Mouse (Mus musculus) embryonic facial prominence, embryonic 15.5 days (tissue): Measurements from ENCODE around the gene Slc22a3. TPM values are rescaled to one million over a fixed set of nuclear protein-coding genes. Genes with fewer than 3 reads are reported as not detected.

Source experiments
- ATAC-seq: fragments of 200-750 bp; cut with Nextera tagmentation; 2 replicates; pipeline ENCODE4 v1.8.0; 2017; ENCODE audit warnings: low read depth, moderate TSS enrichment; ENCODE audit not compliant: insufficient number of reproducible peaks, low FRiP score, low TSS enrichment
- H3K27ac ChIP-seq: fragments of 300-500 bp; sonication (generic); replicated peaks from 2 replicates; pipeline ENCODE4 v1.5.1; 2015; ENCODE audit warnings: mild to moderate bottlenecking, inconsistent platforms
- H3K27me3 ChIP-seq: fragments of 300-500 bp; sonication (generic); 2 replicates; pipeline ENCODE4 v1.6.1; 2015; ENCODE audit warnings: inconsistent platforms
- H3K36me3 ChIP-seq: fragments of 300-500 bp; sonication (generic); 2 replicates; pipeline ENCODE4 v1.6.1; 2015; ENCODE audit warnings: mild to moderate bottlenecking, inconsistent platforms
- H3K4me1 ChIP-seq: fragments of 300-500 bp; sonication (generic); 2 replicates; pipeline ENCODE4 v1.6.1; 2015; ENCODE audit warnings: inconsistent platforms
- H3K4me2 ChIP-seq: fragments of 300-500 bp; sonication (generic); replicated peaks from 2 replicates; pipeline ENCODE4 v1.6.1; 2015; ENCODE audit warnings: mild to moderate bottlenecking, inconsistent platforms
- H3K4me3 ChIP-seq: fragments of 300-500 bp; sonication (generic); replicated peaks from 2 replicates; pipeline ENCODE4 v1.5.1; 2015; ENCODE audit warnings: mild to moderate bottlenecking, inconsistent platforms
- H3K9ac ChIP-seq: fragments of 300-500 bp; sonication (generic); 2 replicates; pipeline ENCODE4 v1.6.1; 2015; ENCODE audit warnings: inconsistent platforms
- H3K9me3 ChIP-seq: fragments of 300-500 bp; sonication (generic); replicated peaks from 2 replicates; pipeline ENCODE4 v1.6.1; 2016; ENCODE audit warnings: inconsistent platforms
- WGBS: fragments of 180-500 bp; shearing (Covaris S2); methylation state at CpG from one replicate; pipeline ENCODE4 v1.1.7; 2015; 5-methylcytosine and 5-hydroxymethylcytosine counted together
- polyA plus RNA-seq: library from polyadenylated mRNA; unstranded; fragments of >200 nt; fragmentation: Nextera tagmentation; extraction: Ambion mirVana; gene quantifications from 2 replicates; pipeline ENCODE4 v1.2.1, GENCODE M21; 2015

Gene Slc22a3
- polyA plus RNA-seq, 1 experiment from 2014 or later, result 1.1 TPM

- no peak overlapping the region for H3K9ac ChIP-seq
- H3K4me2 ChIP-seq, result no peak overlapping the region
- H3K9me3 ChIP-seq, result no peaks in the 10 kb centered on the region
- no peaks in the 10 kb centered on the region for H3K36me3 ChIP-seq
- H3K27ac ChIP-seq, result no peak overlapping the region
- no peaks in the 10 kb centered on the region for H3K27me3 ChIP-seq
- WGBS, result 87% methylated on average over 1 of the region's 1 CpGs
- no peak for ATAC-seq
- peaks cover 7% of the 10 kb centered on the region; the same call in 1 of the 2 replicates for H3K4me1 ChIP-seq
- H3K4me3 ChIP-seq, result no peak overlapping the region
Measured at GRCm38 (mm10) chr17:12422143-12422542, 85.4 kb downstream of the Slc22a3 start.

- ATAC-seq, result no peak
- H3K4me1 ChIP-seq, result peaks cover 7% of the 10 kb centered on the region; the same call in 1 of the 2 replicates
- 61% methylated on average over 16 of the region's 16 CpGs for WGBS
- H3K27me3 ChIP-seq, result no peaks in the 10 kb centered on the region
- no peaks in the 10 kb centered on the region for H3K9me3 ChIP-seq
- no peak overlapping the region for H3K27ac ChIP-seq
- no peaks in the 10 kb centered on the region for H3K36me3 ChIP-seq
- no peak overlapping the region for H3K9ac ChIP-seq
- H3K4me2 ChIP-seq, result no peak overlapping the region
- no peak overlapping the region for H3K4me3 ChIP-seq
Measured at GRCm38 (mm10) chr17:12420886-12421574, 86.5 kb downstream of the Slc22a3 start.

DNA sequence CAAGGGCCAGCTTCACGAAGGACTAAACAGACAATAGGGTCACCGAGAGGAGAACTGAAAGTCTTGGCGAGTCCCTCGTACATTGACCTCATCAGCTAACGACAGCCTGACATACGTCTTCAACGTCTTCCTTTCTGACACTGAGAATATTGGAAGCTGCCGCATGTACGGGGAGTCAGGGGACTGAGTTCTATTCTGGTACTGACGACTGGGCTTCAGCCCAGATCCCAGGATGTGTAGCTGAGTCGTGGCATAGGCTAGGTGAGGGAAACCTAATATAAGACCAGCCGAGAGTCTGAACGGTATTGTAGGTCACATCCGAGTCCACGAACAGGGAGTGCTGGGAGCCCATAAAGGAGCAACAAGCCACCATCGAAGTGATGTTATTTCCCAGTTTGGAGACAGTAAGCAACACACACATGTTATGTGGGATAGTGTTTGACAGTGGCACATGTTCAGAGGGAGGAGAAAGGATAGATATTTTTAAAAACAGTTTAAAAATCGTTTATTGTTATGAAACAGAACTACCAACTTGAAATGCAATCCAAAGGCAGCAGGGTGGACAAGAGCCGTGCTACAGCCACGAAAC is 87.9 kb downstream of the Slc22a3 start:
- 59% methylated on average over 19 of the region's 19 CpGs for WGBS
- Histone ChIP-seq H3K27me3 (no peaks in the 10 kb centered on the region), H3K9me3 (no peaks in the 10 kb centered on the region), H3K9ac (no peak overlapping the region), H3K4me3 (no peak overlapping the region), H3K4me1 (peaks cover 19% of the 10 kb centered on the region), H3K36me3 (no peaks in the 10 kb centered on the region), H3K4me2 (no peak overlapping the region), H3K27ac (no peak overlapping the region)
- ATAC-seq, result no peak

- ATAC-seq, result peak; percentile 20; the same call in 1 of the 2 replicates
Measured at GRCm38 (mm10) chr17:12416250-12416895, 91.1 kb downstream of the Slc22a3 start.

GRCm38 (mm10) chr17:12415741-12416140 is 91.8 kb downstream of the Slc22a3 start:
- no peak for ATAC-seq

More at GRCm38 (mm10) chr17:12416250-12416895, 91.1 kb downstream of the Slc22a3 start:
- WGBS, result 30% methylated on average over 6 of the region's 6 CpGs
- Histone ChIP-seq H3K36me3 (no peaks in the 10 kb centered on the region), H3K4me3 (no peak overlapping the region), H3K27me3 (no peaks in the 10 kb centered on the region), H3K4me2 (no peak overlapping the region), H3K27ac (0 out of 2 replicates have a peak overlapping the region, but pooled peaks have one; percentile 44), H3K4me1 (peaks cover 36% of the 10 kb centered on the region), H3K9ac (no peak overlapping the region), H3K9me3 (no peaks in the 10 kb centered on the region)

GRCm38 (mm10) chr17:12415031-12415735 is 92.3 kb downstream of the Slc22a3 start:
- Histone ChIP-seq H3K27ac (peak overlapping the region; percentile 44; the same call in 1 of the 2 replicates), H3K9ac (no peak overlapping the region), H3K4me2 (no peak overlapping the region), H3K27me3 (no peaks in the 10 kb centered on the region), H3K9me3 (no peaks in the 10 kb centered on the region), H3K4me1 (peaks cover 32% of the 10 kb centered on the region), H3K4me3 (no peak overlapping the region), H3K36me3 (no peaks in the 10 kb centered on the region)
- ATAC-seq, result peak; percentile 69
- WGBS, result 23% methylated on average over 15 of the region's 15 CpGs

More at GRCm38 (mm10) chr17:12415741-12416140, 91.8 kb downstream of the Slc22a3 start:
- peak overlapping the region; percentile 44; the same call in 1 of the 2 replicates for H3K27ac ChIP-seq
- H3K9me3 ChIP-seq, result no peaks in the 10 kb centered on the region
- peaks cover 34% of the 10 kb centered on the region for H3K4me1 ChIP-seq
- H3K4me3 ChIP-seq, result no peak overlapping the region
- 52% methylated on average over 5 of the region's 5 CpGs for WGBS
- H3K4me2 ChIP-seq, result no peak overlapping the region
- no peaks in the 10 kb centered on the region for H3K36me3 ChIP-seq
- no peaks in the 10 kb centered on the region for H3K27me3 ChIP-seq
- no peak overlapping the region for H3K9ac ChIP-seq

GRCm38 (mm10) chr17:12412891-12413237 is 94.6 kb downstream of the Slc22a3 start:
- ATAC-seq, result no peak
- H3K27me3 ChIP-seq, result no peaks in the 10 kb centered on the region
- no peak overlapping the region for H3K27ac ChIP-seq
- no peak overlapping the region for H3K9ac ChIP-seq
- H3K4me3 ChIP-seq, result no peak overlapping the region
- 68% methylated on average over 3 of the region's 3 CpGs for WGBS
- no peaks in the 10 kb centered on the region for H3K9me3 ChIP-seq
- peaks cover 35% of the 10 kb centered on the region for H3K4me1 ChIP-seq
- H3K4me2 ChIP-seq, result no peak overlapping the region
- H3K36me3 ChIP-seq, result no peaks in the 10 kb centered on the region

DNA sequence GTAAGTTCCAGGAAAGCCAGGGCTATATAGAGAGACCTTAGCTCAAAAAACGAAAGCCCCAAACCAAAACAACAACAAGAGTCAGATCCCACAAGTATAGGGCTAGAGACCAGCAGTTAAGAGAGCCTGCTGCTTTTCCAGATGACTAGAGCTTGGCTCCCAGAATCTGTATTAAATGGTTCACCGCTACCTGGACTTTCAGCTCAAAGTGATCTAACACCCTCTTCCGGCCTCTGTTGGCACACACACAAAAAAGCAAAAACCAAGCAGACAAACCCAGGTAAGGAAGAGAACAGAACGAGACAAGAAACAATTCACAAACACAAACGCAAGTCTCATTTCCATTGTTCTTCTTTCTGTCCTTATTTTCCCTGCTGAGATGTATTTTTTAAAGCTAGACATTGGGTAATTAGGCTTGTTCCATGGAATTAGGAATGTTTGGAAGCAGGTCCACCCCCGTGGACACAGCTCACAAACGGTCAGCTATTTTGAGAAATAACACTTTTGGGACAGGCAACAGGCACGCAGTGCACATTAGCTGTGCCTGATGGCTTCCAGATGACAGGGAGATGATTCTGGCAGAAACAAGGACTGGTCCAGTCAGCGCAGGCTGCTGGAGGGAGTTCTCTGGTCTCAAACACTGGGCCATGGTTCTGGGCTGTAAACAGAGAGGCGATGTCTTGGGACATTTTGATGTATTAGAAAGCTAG is 95.2 kb downstream of the Slc22a3 start:
- no peak for ATAC-seq
- Histone ChIP-seq H3K27ac (0 out of 2 replicates have a peak overlapping the region, but pooled peaks have one; percentile 3), H3K4me2 (no peak overlapping the region), H3K27me3 (no peaks in the 10 kb centered on the region), H3K4me3 (no peak overlapping the region), H3K4me1 (peaks cover 35% of the 10 kb centered on the region), H3K36me3 (no peaks in the 10 kb centered on the region), H3K9me3 (no peaks in the 10 kb centered on the region), H3K9ac (no peak overlapping the region)
- WGBS, result 43% methylated on average over 10 of the region's 10 CpGs

- ATAC-seq, result no peak
- H3K4me3 ChIP-seq, result no peak overlapping the region
- H3K9ac ChIP-seq, result no peak overlapping the region
- no peaks in the 10 kb centered on the region for H3K27me3 ChIP-seq
- no peak overlapping the region for H3K27ac ChIP-seq
- H3K9me3 ChIP-seq, result no peaks in the 10 kb centered on the region
- H3K36me3 ChIP-seq, result no peaks in the 10 kb centered on the region
- H3K4me1 ChIP-seq, result peaks cover 20% of the 10 kb centered on the region
- no peak overlapping the region for H3K4me2 ChIP-seq
- 42% methylated on average over 11 of the region's 11 CpGs for WGBS
Measured at GRCm38 (mm10) chr17:12409346-12409944, 98.1 kb downstream of the Slc22a3 start.

GRCm38 (mm10) chr17:12403420-12403819 is 104.1 kb downstream of the Slc22a3 start:
- H3K27me3 ChIP-seq, result no peaks in the 10 kb centered on the region
- H3K27ac ChIP-seq, result no peak overlapping the region
- H3K9ac ChIP-seq, result no peak overlapping the region
- no peaks in the 10 kb centered on the region for H3K36me3 ChIP-seq
- H3K4me2 ChIP-seq, result no peak overlapping the region
- ATAC-seq, result no peak
- H3K4me3 ChIP-seq, result no peak overlapping the region
- H3K9me3 ChIP-seq, result no peaks in the 10 kb centered on the region
- WGBS, result 60% methylated on average over 7 of the region's 7 CpGs
- H3K4me1 ChIP-seq, result no peaks in the 10 kb centered on the region; the same call in 1 of the 2 replicates
